Mouse (Mus musculus): ENCODE results near the gene Atp7b. TPM values are rescaled to one million over a fixed set of nuclear protein-coding genes. Genes with fewer than 3 reads are reported as not detected.
A peak's percentile ranks its signal among the peaks of the same experiment; 100 is the strongest.

Gene Atp7b
- polyA plus RNA-seq, 1 experiment from 2014 or later = 0.90 TPM

GRCm38 (mm10) chr8:22017731-22018130, 42.4 kb downstream of the Atp7b start:
- Histone ChIP-seq H3K9me3 (replicated peaks; ENCODE audit: control insufficient read depth, low read length) (no peaks in the 10 kb centered on the region), H3K27ac (replicated peaks; ENCODE audit: low read depth, low read length) (no peak overlapping the region), H3K36me3 (replicated peaks; ENCODE audit: control insufficient read depth, insufficient read depth, low read depth, low read length) (no peaks in the 10 kb centered on the region), H3K4me3 (ENCODE audit: low read depth, low read length) (no peak overlapping the region), H3K4me1 (ENCODE audit: control insufficient read depth, insufficient read depth, low read length) (no peaks in the 10 kb centered on the region), H3K27me3 (ENCODE audit: control insufficient read depth, insufficient read depth, low read length) (no peaks in the 10 kb centered on the region), H3K4me2 (ENCODE audit: low read depth, low read length) (no peak overlapping the region), H3K9ac (replicated peaks; ENCODE audit: low read length) (no peak overlapping the region)
- DNase-seq (ENCODE audit: low spot score) = no peak
- ATAC-seq (replicated peaks; ENCODE audit: insufficient number of reproducible peaks, low FRiP score, low TSS enrichment, low read depth) = no peak
- 38% methylated on average over 7 of the region's 7 CpGs for WGBS

GRCm38 (mm10) chr8:22013034-22013707, 46.9 kb downstream of the Atp7b start:
- H3K9ac ChIP-seq (replicated peaks; ENCODE audit: low read length) = no peak overlapping the region
- no peaks in the 10 kb centered on the region for H3K4me1 ChIP-seq (ENCODE audit: control insufficient read depth, insufficient read depth, low read length)
- H3K36me3 ChIP-seq (replicated peaks; ENCODE audit: control insufficient read depth, insufficient read depth, low read depth, low read length) = no peaks in the 10 kb centered on the region
- no peaks in the 10 kb centered on the region for H3K9me3 ChIP-seq (replicated peaks; ENCODE audit: control insufficient read depth, low read length)
- WGBS = 54% methylated on average over 24 of the region's 24 CpGs
- H3K27ac ChIP-seq (replicated peaks; ENCODE audit: low read depth, low read length) = no peak overlapping the region
- ATAC-seq (replicated peaks; ENCODE audit: insufficient number of reproducible peaks, low FRiP score, low TSS enrichment, low read depth) = peak; percentile 51
- DNase-seq (ENCODE audit: low spot score) = peak; percentile 32
- H3K4me2 ChIP-seq (ENCODE audit: low read depth, low read length) = no peak overlapping the region
- no peak overlapping the region for H3K4me3 ChIP-seq (ENCODE audit: low read depth, low read length)
- no peaks in the 10 kb centered on the region for H3K27me3 ChIP-seq (ENCODE audit: control insufficient read depth, insufficient read depth, low read length)

GRCm38 (mm10) chr8:22009403-22009802, 50.7 kb downstream of the Atp7b start:
- H3K36me3 ChIP-seq (replicated peaks; ENCODE audit: control insufficient read depth, insufficient read depth, low read depth, low read length) = no peaks in the 10 kb centered on the region
- ATAC-seq (replicated peaks; ENCODE audit: insufficient number of reproducible peaks, low FRiP score, low TSS enrichment, low read depth) (no peak), DNase-seq (ENCODE audit: low spot score) (no peak)
- no peak overlapping the region for H3K4me2 ChIP-seq (ENCODE audit: low read depth, low read length)
- no peak overlapping the region for H3K27ac ChIP-seq (replicated peaks; ENCODE audit: low read depth, low read length)
- no peak overlapping the region for H3K9ac ChIP-seq (replicated peaks; ENCODE audit: low read length)
- no peaks in the 10 kb centered on the region for H3K4me1 ChIP-seq (ENCODE audit: control insufficient read depth, insufficient read depth, low read length)
- H3K4me3 ChIP-seq (ENCODE audit: low read depth, low read length) = no peak overlapping the region
- H3K27me3 ChIP-seq (ENCODE audit: control insufficient read depth, insufficient read depth, low read length) = no peaks in the 10 kb centered on the region
- no peaks in the 10 kb centered on the region for H3K9me3 ChIP-seq (replicated peaks; ENCODE audit: control insufficient read depth, low read length)
- 42% methylated on average over 3 of the region's 3 CpGs for WGBS

- Histone ChIP-seq H3K4me2 (ENCODE audit: low read depth, low read length) (no peak overlapping the region), H3K4me3 (ENCODE audit: low read depth, low read length) (no peak overlapping the region), H3K9me3 (replicated peaks; ENCODE audit: control insufficient read depth, low read length) (no peaks in the 10 kb centered on the region), H3K4me1 (ENCODE audit: control insufficient read depth, insufficient read depth, low read length) (no peaks in the 10 kb centered on the region), H3K27ac (replicated peaks; ENCODE audit: low read depth, low read length) (no peak overlapping the region), H3K27me3 (ENCODE audit: control insufficient read depth, insufficient read depth, low read length) (no peaks in the 10 kb centered on the region), H3K9ac (replicated peaks; ENCODE audit: low read length) (no peak overlapping the region), H3K36me3 (replicated peaks; ENCODE audit: control insufficient read depth, insufficient read depth, low read depth, low read length) (no peaks in the 10 kb centered on the region)
- ATAC-seq (replicated peaks; ENCODE audit: insufficient number of reproducible peaks, low FRiP score, low TSS enrichment, low read depth) = no peak
- 79% methylated on average over 6 of the region's 6 CpGs for WGBS
- no peak for DNase-seq (ENCODE audit: low spot score)
These were observed 53.7 kb downstream of the Atp7b start for GRCm38 (mm10) chr8:22006423-22006822.

GRCm38 (mm10) chr8:22004750-22005522, 55.2 kb downstream of the Atp7b start:
- Histone ChIP-seq H3K9me3 (replicated peaks; ENCODE audit: control insufficient read depth, low read length) (no peaks in the 10 kb centered on the region), H3K9ac (replicated peaks; ENCODE audit: low read length) (no peak overlapping the region), H3K27me3 (ENCODE audit: control insufficient read depth, insufficient read depth, low read length) (no peaks in the 10 kb centered on the region), H3K4me2 (ENCODE audit: low read depth, low read length) (no peak overlapping the region), H3K4me1 (ENCODE audit: control insufficient read depth, insufficient read depth, low read length) (no peaks in the 10 kb centered on the region), H3K27ac (replicated peaks; ENCODE audit: low read depth, low read length) (no peak overlapping the region), H3K4me3 (ENCODE audit: low read depth, low read length) (no peak overlapping the region), H3K36me3 (replicated peaks; ENCODE audit: control insufficient read depth, insufficient read depth, low read depth, low read length) (no peaks in the 10 kb centered on the region)
- ATAC-seq (replicated peaks; ENCODE audit: insufficient number of reproducible peaks, low FRiP score, low TSS enrichment, low read depth) (peak; percentile 45; the same call in 1 of the 2 replicates), DNase-seq (ENCODE audit: low spot score) (no peak)
- 75% methylated on average over 14 of the region's 14 CpGs for WGBS

- Histone ChIP-seq H3K4me3 (ENCODE audit: low read depth, low read length) (no peak overlapping the region), H3K9me3 (replicated peaks; ENCODE audit: control insufficient read depth, low read length) (no peaks in the 10 kb centered on the region), H3K4me1 (ENCODE audit: control insufficient read depth, insufficient read depth, low read length) (no peaks in the 10 kb centered on the region), H3K27me3 (ENCODE audit: control insufficient read depth, insufficient read depth, low read length) (no peaks in the 10 kb centered on the region), H3K9ac (replicated peaks; ENCODE audit: low read length) (no peak overlapping the region), H3K36me3 (replicated peaks; ENCODE audit: control insufficient read depth, insufficient read depth, low read depth, low read length) (no peaks in the 10 kb centered on the region), H3K4me2 (ENCODE audit: low read depth, low read length) (no peak overlapping the region), H3K27ac (replicated peaks; ENCODE audit: low read depth, low read length) (no peak overlapping the region)
- DNase-seq (ENCODE audit: low spot score) (peak; percentile 63), ATAC-seq (replicated peaks; ENCODE audit: insufficient number of reproducible peaks, low FRiP score, low TSS enrichment, low read depth) (no peak)
- 47% methylated on average over 3 of the region's 3 CpGs for WGBS
These were observed 64.9 kb downstream of the Atp7b start for GRCm38 (mm10) chr8:21995181-21995580.

GRCm38 (mm10) chr8:21992184-21992583, 67.9 kb downstream of the Atp7b start:
- H3K4me1 ChIP-seq (ENCODE audit: control insufficient read depth, insufficient read depth, low read length) = no peaks in the 10 kb centered on the region

GRCm38 (mm10) chr8:21981664-21982337, 78.3 kb downstream of the Atp7b start:
- WGBS = 62% methylated on average over 8 of the region's 8 CpGs
- Histone ChIP-seq H3K4me1 (ENCODE audit: control insufficient read depth, insufficient read depth, low read length) (no peaks in the 10 kb centered on the region), H3K36me3 (replicated peaks; ENCODE audit: control insufficient read depth, insufficient read depth, low read depth, low read length) (no peaks in the 10 kb centered on the region), H3K9me3 (replicated peaks; ENCODE audit: control insufficient read depth, low read length) (no peaks in the 10 kb centered on the region), H3K9ac (replicated peaks; ENCODE audit: low read length) (no peak overlapping the region), H3K27me3 (ENCODE audit: control insufficient read depth, insufficient read depth, low read length) (no peaks in the 10 kb centered on the region), H3K4me2 (ENCODE audit: low read depth, low read length) (no peak overlapping the region), H3K4me3 (ENCODE audit: low read depth, low read length) (no peak overlapping the region), H3K27ac (replicated peaks; ENCODE audit: low read depth, low read length) (no peak overlapping the region)
- DNase-seq (ENCODE audit: low spot score) = peak; percentile 11
- ATAC-seq (replicated peaks; ENCODE audit: insufficient number of reproducible peaks, low FRiP score, low TSS enrichment, low read depth) = no peak

More at GRCm38 (mm10) chr8:21992184-21992583, 67.9 kb downstream of the Atp7b start:
- ATAC-seq (replicated peaks; ENCODE audit: insufficient number of reproducible peaks, low FRiP score, low TSS enrichment, low read depth) (0 out of 2 replicates have a peak, but pooled peaks have one; percentile 34), DNase-seq (ENCODE audit: low spot score) (peak; percentile 51)
- Histone ChIP-seq H3K27me3 (ENCODE audit: control insufficient read depth, insufficient read depth, low read length) (no peaks in the 10 kb centered on the region), H3K27ac (replicated peaks; ENCODE audit: low read depth, low read length) (no peak overlapping the region), H3K4me2 (ENCODE audit: low read depth, low read length) (no peak overlapping the region), H3K4me3 (ENCODE audit: low read depth, low read length) (no peak overlapping the region), H3K36me3 (replicated peaks; ENCODE audit: control insufficient read depth, insufficient read depth, low read depth, low read length) (no peaks in the 10 kb centered on the region), H3K9me3 (replicated peaks; ENCODE audit: control insufficient read depth, low read length) (no peaks in the 10 kb centered on the region), H3K9ac (replicated peaks; ENCODE audit: low read length) (no peak overlapping the region)
- WGBS = 19% methylated on average over 6 of the region's 6 CpGs

All from embryonic facial prominence, embryonic 11.5 days (tissue).